Mouse (Mus musculus): ENCODE measurements around the gene AC124108.1. TPM values are rescaled to one million over a fixed set of nuclear protein-coding genes. Genes with fewer than 3 reads are reported as not detected.

The AC124108.1 gene
- total and polyA plus RNA-seq, 3 experiments: not detected

GRCm38 (mm10) chr1:132221627-132222026, 30.4 kb downstream of the AC124108.1 start:
- no peak for DNase-seq (ENCODE audit: extremely low read depth)
- H3K79me2 ChIP-seq (replicated peaks; ENCODE audit: control insufficient read depth, extremely low read depth, insufficient read depth, poor library complexity, severe bottlenecking): no peaks in the 10 kb centered on the region
- dilution Hi-C loops (cut with MboI; ENCODE audit: extremely low pct_ligation_motif_present, extremely low pct_unique_long_range_greater_than_20kb, low sequenced_read_pairs): no loop called here
- no peak for TF ChIP-seq ZC3H11A (IDR thresholded peaks at IDR 0.05; ENCODE audit: low read depth, low read length)
- no peak overlapping the region for H3K27ac ChIP-seq (ENCODE audit: insufficient read depth, low read depth)
- no peak overlapping the region for H3K4me3 ChIP-seq (replicated peaks in 1 of 3; ENCODE audit: low read depth in 2 of 3, low read length in 2 of 3, poor library complexity in 1 of 3)
- no peaks in the 10 kb centered on the region for H3K36me3 ChIP-seq (replicated peaks in 1 of 2; ENCODE audit: control insufficient read depth in 1 of 2, insufficient read depth in 1 of 2, low read length in 1 of 2)
- H3K4me2 ChIP-seq (ENCODE audit: insufficient read depth, low read depth, poor library complexity, severe bottlenecking): no peak overlapping the region
- H3K27me3 ChIP-seq (replicated peaks): peaks cover 30% of the 10 kb centered on the region
- in situ Hi-C loops (cut with MboI; ENCODE audit: low pct_ligation_motif_present, low pct_unique_long_range_greater_than_20kb, low sequenced_read_pairs): no loop called here
- H3K4me1 ChIP-seq (ENCODE audit: control insufficient read depth in 1 of 2, insufficient read depth in 2 of 2): peaks cover 0 to 10% of the 10 kb centered on the region in 2 experiments; a peak in 2 of 4 replicates
- H3K9ac ChIP-seq (ENCODE audit: insufficient read depth, low read depth): no peak overlapping the region
- H3K9me3 ChIP-seq (replicated peaks; ENCODE audit: low read length): peaks cover 6% of the 10 kb centered on the region

GRCm38 (mm10) chr1:132222166-132222565, 30.9 kb downstream of the AC124108.1 start:
- Histone ChIP-seq H3K9me3 (replicated peaks; ENCODE audit: low read length) (peaks cover 6% of the 10 kb centered on the region), H3K79me2 (replicated peaks; ENCODE audit: control insufficient read depth, extremely low read depth, insufficient read depth, poor library complexity, severe bottlenecking) (no peaks in the 10 kb centered on the region), H3K36me3 (replicated peaks in 1 of 2; ENCODE audit: control insufficient read depth in 1 of 2, insufficient read depth in 1 of 2, low read length in 1 of 2) (no peaks in the 10 kb centered on the region), H3K4me3 (replicated peaks in 1 of 3; ENCODE audit: low read depth in 2 of 3, low read length in 2 of 3, poor library complexity in 1 of 3) (no peak overlapping the region), H3K27me3 (replicated peaks) (peaks cover 28% of the 10 kb centered on the region), H3K27ac (ENCODE audit: insufficient read depth, low read depth) (no peak overlapping the region), H3K4me1 (ENCODE audit: control insufficient read depth in 1 of 2, insufficient read depth in 2 of 2) (peaks cover 0 to 4% of the 10 kb centered on the region in 2 experiments; a peak in 2 of 4 replicates), H3K4me2 (ENCODE audit: insufficient read depth, low read depth, poor library complexity, severe bottlenecking) (no peak overlapping the region), H3K9ac (ENCODE audit: insufficient read depth, low read depth) (no peak overlapping the region)
- TF ChIP-seq ELF1 (IDR thresholded peaks at IDR 0.05; ENCODE audit: low read depth, low read length) (no peak), USF1 (IDR thresholded peaks at IDR 0.05; ENCODE audit: low read depth, low read length) (no peak), NELFE (IDR thresholded peaks at IDR 0.05; ENCODE audit: low read depth, low read length) (no peak), MAX (IDR thresholded peaks at IDR 0.05; ENCODE audit: low read length) (no peak), MAFK (IDR thresholded peaks at IDR 0.05; ENCODE audit: insufficient replicate concordance, low read length) (no peak), ZNF384 (IDR thresholded peaks at IDR 0.05; ENCODE audit: low read depth, low read length) (no peak), MXI1 (IDR thresholded peaks at IDR 0.05; ENCODE audit: low read depth, low read length) (no peak), POLR2A (IDR thresholded peaks at IDR 0.05; ENCODE audit: low read depth, low read length) (no peak)
- dilution Hi-C loops (cut with MboI; ENCODE audit: extremely low pct_ligation_motif_present, extremely low pct_unique_long_range_greater_than_20kb, low sequenced_read_pairs): no loop called here
- no peak for DNase-seq (ENCODE audit: extremely low read depth)
- in situ Hi-C loops (cut with MboI; ENCODE audit: low pct_ligation_motif_present, low pct_unique_long_range_greater_than_20kb, low sequenced_read_pairs): no loop called here

GRCm38 (mm10) chr1:132226297-132227080, 35.2 kb downstream of the AC124108.1 start:
- dilution Hi-C loops (cut with MboI; ENCODE audit: extremely low pct_ligation_motif_present, extremely low pct_unique_long_range_greater_than_20kb, low sequenced_read_pairs): no loop called here
- H3K36me3 ChIP-seq (replicated peaks in 1 of 2; ENCODE audit: control insufficient read depth in 1 of 2, insufficient read depth in 1 of 2, low read length in 1 of 2): no peaks in the 10 kb centered on the region

More at GRCm38 (mm10) chr1:132226297-132227080, 35.2 kb downstream of the AC124108.1 start:
- H3K9me3 ChIP-seq (replicated peaks; ENCODE audit: low read length): no peaks in the 10 kb centered on the region
- peaks cover 28% of the 10 kb centered on the region for H3K27me3 ChIP-seq (replicated peaks)
- no peak overlapping the region for H3K4me2 ChIP-seq (ENCODE audit: insufficient read depth, low read depth, poor library complexity, severe bottlenecking)
- no peak overlapping the region for H3K27ac ChIP-seq (ENCODE audit: insufficient read depth, low read depth)
- no peak for DNase-seq (ENCODE audit: extremely low read depth)
- no peak overlapping the region for H3K4me3 ChIP-seq (replicated peaks in 1 of 3; ENCODE audit: low read depth in 2 of 3, low read length in 2 of 3, poor library complexity in 1 of 3)
- peak; percentile 43 for TF ChIP-seq ZNF384 (IDR thresholded peaks at IDR 0.05; ENCODE audit: low read depth, low read length)
- TF ChIP-seq EP300 (IDR thresholded peaks at IDR 0.05; ENCODE audit: low read length): no peak
- H3K79me2 ChIP-seq (replicated peaks; ENCODE audit: control insufficient read depth, extremely low read depth, insufficient read depth, poor library complexity, severe bottlenecking): no peaks in the 10 kb centered on the region
- H3K9ac ChIP-seq (ENCODE audit: insufficient read depth, low read depth): no peak overlapping the region
- in situ Hi-C loops (cut with MboI; ENCODE audit: low pct_ligation_motif_present, low pct_unique_long_range_greater_than_20kb, low sequenced_read_pairs): no loop called here
- no peaks in the 10 kb centered on the region for H3K4me1 ChIP-seq (ENCODE audit: control insufficient read depth in 1 of 2, insufficient read depth in 2 of 2)
